Mouse (Mus musculus): ENCODE results near the gene Recql5. TPM values are rescaled to one million over a fixed set of nuclear protein-coding genes. Genes with fewer than 3 reads are reported as not detected.
"Not testable (repeated sequence)": the region's sequence is repeated elsewhere in the genome, so short reads cannot be mapped to it uniquely, and the experiment has no call there.

Gene Recql5
- total RNA-seq, 2 experiments from 2014 or later, result 7.1 to 8.9 TPM

- intact Hi-C loops (cut with DNase I), result no loop called here
- DNase-seq, result no peak
Observed at GRCm38 (mm10) chr11:115877174-115877755, 56.0 kb downstream of the Recql5 start.

DNA sequence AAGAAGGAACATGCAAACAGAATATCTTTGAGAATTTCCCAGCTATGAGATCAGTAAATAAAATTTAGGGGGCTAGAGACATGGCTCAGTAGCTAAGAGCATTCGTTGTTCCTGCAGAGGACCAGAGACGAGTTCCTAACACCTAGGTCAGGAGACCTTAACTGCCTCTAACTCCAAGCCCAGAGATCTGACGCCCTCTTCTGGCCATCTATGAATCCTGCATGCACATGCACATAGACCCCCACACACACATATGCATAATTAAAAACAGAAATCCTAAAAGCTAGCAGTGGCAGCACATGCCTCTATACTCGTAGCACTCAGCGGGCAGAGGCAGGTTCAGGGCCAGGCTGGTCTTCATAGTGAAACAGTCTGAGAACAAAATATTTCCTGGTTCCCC, 56.8 kb downstream of the Recql5 start:
- intact Hi-C loops (cut with DNase I), result no loop called here
- DNase-seq, result no peak

GRCm38 (mm10) chr11:115875935-115876334, 57.3 kb downstream of the Recql5 start:
- intact Hi-C loops (cut with DNase I), result no loop called here
- DNase-seq, result no peak

DNA sequence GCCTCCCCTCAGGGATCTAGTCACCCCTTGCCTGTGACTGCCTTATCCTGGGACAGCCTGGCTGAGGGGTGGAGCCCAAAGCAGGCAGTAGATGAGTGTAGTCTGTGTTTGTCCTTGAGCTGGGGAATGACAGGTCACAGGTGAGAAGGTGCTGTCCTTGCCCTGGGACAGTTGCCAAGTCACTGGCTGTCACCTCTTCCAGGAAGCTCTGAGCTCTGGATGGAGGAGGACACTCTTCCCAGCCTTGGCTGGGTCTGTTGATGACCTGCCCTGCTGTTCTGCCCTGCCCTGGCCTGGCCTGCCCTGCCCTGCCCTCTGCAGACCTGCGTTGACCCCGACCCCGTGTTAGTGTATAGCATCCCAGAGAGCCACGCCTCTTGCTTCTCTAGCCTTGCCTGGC, 60.8 kb downstream of the Recql5 start:
- intact Hi-C loops (cut with DNase I), result no loop called here
- no peak for DNase-seq

GRCm38 (mm10) chr11:115869393-115869792, 63.9 kb downstream of the Recql5 start:
- no peak for DNase-seq
- intact Hi-C loops (cut with DNase I), result no loop called here

GRCm38 (mm10) chr11:115863895-115864294, 69.4 kb downstream of the Recql5 start:
- no peak for DNase-seq
- intact Hi-C loops (cut with DNase I), result no loop called here

DNA sequence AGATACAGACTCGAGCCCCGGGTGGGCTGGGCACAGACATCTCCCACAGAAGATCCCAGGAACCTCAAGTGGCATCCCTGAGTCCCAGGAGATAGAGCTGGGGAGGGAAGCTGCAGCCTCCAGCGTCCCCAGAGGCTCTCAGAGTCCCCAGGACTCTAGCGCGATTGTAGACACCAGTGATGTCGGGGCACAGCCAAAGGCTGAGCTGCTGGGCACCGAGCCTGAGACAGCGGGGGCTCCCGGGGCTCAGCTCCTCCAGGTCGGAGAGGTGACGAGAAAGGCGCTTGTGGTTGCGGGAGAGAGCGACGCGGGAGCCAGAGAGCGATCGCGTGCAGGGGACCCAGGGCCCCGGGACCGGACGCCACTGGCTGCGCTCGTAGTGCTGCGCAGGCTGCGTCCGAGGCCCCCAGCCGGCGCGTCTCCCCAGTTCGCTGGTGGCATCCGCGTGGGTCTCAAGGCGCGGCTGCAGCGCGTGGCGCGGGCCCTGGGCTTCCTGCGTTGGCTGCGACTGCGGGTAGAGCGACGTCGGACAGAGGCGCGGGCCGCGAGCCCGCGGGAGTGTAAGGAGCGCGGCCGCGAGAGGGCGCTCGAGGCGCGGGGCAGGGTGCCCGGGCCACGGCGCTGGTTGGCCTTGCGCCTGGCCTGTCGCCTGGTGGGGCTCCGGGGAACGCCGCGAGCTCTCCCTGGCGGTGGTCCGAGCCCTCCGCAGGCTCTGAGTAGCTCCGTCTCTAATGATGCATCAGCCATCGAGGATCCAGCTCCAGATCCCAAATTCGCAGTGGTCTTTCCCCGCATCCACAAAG, 73.9 kb downstream of the Recql5 start:
- intact Hi-C loops (cut with DNase I), result loop anchor here (2.0 kb wide), 2 partner anchors 45 to 137 kb away; partner anchors contain the start of gene Tsen54
- DNase-seq, result peak; percentile 96 to 97

- intact Hi-C loops (cut with DNase I), result loop anchor here (2.0 kb wide), 2 partner anchors 44 to 136 kb away; partner anchors contain the start of gene Tsen54
- no peak for DNase-seq
Observed at GRCm38 (mm10) chr11:115858354-115858753, 74.9 kb downstream of the Recql5 start, which contains the start of gene Myo15b. Gene Myo15b, plus strand, starts transcription at chr11:115858406.

- intact Hi-C loops (cut with DNase I), result loop anchor here (2.0 kb wide), 2 partner anchors 43 to 135 kb away; partner anchors contain the start of gene Tsen54
- peak; percentile 24 to 33 for DNase-seq
Observed at GRCm38 (mm10) chr11:115857936-115858335, 75.3 kb downstream of the Recql5 start.

DNA sequence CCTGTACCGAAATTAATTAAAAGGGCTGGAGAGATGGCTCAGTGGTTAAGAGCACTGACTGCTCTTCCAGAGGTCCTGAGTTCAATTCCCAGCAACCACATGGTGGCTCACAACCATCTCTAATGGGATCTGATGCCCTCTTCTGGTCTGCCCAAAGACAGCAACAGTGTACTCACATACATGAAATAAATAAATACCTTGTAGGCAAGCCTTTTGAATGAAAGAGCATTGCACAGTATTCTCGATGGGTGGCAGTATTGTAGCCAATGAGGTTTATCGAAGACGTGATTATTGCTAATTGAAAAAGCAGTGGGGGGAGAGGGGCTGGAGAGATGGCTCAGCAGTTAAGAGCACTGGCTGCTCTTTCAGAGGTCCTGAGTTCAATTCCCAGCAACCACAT, 76.1 kb downstream of the Recql5 start:
- intact Hi-C loops (cut with DNase I); DNase-seq: not testable (repeated sequence)

GRCm38 (mm10) chr11:115854674-115855073, 78.6 kb downstream of the Recql5 start:
- intact Hi-C loops (cut with DNase I), result no loop called here
- DNase-seq, result no peak

DNA sequence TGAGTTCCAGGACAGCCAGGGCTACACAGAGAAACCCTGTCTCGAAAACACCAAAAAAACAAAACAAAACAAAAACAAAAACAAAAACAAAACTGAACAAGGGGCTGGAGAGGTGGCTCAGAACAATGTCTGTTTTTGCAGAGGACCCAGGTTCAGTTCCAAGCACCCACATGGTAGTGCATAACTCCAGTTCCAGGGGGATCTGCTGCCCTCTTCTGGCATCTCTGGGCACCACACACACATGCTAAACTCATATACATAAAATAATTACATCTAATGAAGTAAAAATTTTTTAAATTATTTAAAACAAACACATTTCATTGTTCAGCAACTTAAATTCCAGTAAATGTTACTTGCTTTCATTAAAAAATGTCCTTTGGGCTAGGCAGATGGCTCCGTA, 87.5 kb downstream of the Recql5 start:
- no peak for DNase-seq
- intact Hi-C loops (cut with DNase I), result no loop called here

DNA sequence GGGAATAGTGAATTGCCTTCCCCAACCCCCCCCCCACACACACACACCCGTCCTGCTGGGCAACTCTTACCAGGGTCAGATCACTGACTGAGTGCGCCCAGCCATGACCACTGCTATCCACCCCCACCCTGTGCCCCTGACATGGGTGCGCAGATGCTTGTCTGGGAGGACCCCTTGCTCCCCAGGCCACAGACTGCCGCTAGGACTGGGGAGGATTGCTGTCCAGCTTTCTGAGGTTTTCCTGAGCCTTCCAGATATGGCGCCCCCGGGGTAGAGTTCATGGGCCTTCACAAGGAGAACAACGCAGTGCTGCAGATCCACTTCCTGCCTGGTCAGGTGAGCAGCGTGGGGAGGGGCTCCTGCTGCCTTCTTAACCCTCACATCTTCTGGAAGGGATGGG, 89.0 kb downstream of the Recql5 start:
- intact Hi-C loops (cut with DNase I), result no loop called here
- DNase-seq, result no peak

DNA sequence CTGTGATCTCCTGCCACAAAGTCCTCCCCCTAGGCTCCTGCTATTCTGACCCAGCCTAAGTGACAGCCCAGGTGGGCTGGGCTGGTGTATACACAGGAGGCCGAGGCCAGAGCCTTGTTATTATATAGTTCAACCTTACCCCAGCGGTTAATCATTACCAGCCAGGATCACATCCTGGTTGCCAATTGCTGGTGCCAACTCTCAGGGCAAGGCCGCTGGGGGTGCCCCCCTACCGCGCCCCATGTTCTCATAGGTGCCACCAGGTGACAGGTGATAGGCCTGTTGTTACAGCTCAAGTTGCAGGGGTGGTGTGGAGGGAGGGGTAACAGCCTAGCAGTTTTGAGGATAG, 89.4 kb downstream of the Recql5 start:
- intact Hi-C loops (cut with DNase I), result no loop called here
- DNase-seq, result no peak

DNA sequence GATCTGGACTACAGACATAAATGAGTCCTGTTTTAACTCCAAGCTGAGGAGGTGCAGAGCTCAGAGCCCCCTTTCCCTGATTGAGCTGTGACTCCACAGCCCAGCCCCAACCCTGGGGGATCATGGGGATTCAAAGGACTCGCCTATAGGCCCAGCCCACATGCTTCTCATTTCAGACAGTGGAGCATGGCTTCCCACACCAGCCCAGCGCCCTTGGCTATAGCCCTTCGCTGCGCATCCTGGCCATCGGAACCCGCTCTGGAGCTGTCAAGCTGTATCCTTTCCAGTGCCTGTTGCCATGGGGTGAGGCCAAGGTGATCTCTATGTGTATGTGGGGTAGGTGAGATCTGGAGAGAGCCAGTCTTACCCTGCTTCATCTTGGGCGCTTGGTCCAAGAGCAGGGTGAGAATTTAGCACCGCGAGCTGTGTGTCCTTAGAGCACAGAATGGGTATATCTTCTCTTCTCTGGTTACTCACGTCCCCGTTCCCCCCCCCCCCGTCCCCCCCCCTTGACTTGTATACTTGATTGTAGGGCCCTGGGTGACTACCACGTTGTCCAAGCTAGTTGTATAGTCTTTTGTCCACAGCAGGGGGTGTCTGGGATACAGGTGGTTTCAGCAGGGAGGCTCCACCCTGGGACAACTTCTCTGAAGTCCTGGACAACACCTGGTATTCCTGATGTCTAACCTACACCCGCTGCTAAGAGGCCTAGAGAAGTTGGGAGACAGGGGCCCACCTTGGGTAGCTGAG, 90.0 kb downstream of the Recql5 start:
- DNase-seq, result no peak
- intact Hi-C loops (cut with DNase I), result no loop called here

Other genes starting within 250 kb of the Recql5 start
- gene Grb2, start 224.9 kb downstream of the Recql5 start, total RNA-seq (2021), result 100 to 1,000 TPM; 113 to 120 TPM
- 100 to 1,000 TPM; 103 to 111 TPM for gene Tmem94, start 168.0 kb downstream of the Recql5 start, total RNA-seq (2021)
- 10 to 100 TPM; 54.0 to 54.9 TPM for gene Caskin2, start 119.8 kb downstream of the Recql5 start, total RNA-seq (2021)
- 10 to 100 TPM in 1 of 2 experiments, 1 to 10 TPM in 1; 8.7 to 12.1 TPM for gene Tsen54, start 118.8 kb downstream of the Recql5 start, total RNA-seq (2021)
- 10 to 100 TPM; 15.0 to 18.2 TPM for gene Llgl2, start 109.4 kb downstream of the Recql5 start, total RNA-seq (2021)
- gene Myo15b, start 75.1 kb downstream of the Recql5 start, total RNA-seq (2021), result under 1 TPM; 0.07 to 0.14 TPM
- 10 to 100 TPM; 19.6 to 20.4 TPM for gene Smim5, start 33.5 kb downstream of the Recql5 start, total RNA-seq (2021)
- under 1 TPM; 0.22 to 0.48 TPM for gene Smim6, start 21.5 kb downstream of the Recql5 start, total RNA-seq (2021)
- gene Sap30bp, start 195 bp downstream of the Recql5 start, total RNA-seq (2021), result 10 to 100 TPM; 20.6 to 23.8 TPM
- 1 to 10 TPM; 4.3 to 4.5 TPM for gene Itgb4, start 41.2 kb upstream of the Recql5 start, total RNA-seq (2021)
- gene Galk1, start 79.2 kb upstream of the Recql5 start, total RNA-seq (2021), result 10 to 100 TPM; 18.6 to 19.3 TPM
- gene H3f3b, start 94.5 kb upstream of the Recql5 start, total RNA-seq (2021), result 100 to 1,000 TPM; 184 to 193 TPM
- 10 to 100 TPM; 12.2 to 12.9 TPM for gene Unk, start 96.8 kb upstream of the Recql5 start, total RNA-seq (2021)
- 1 to 10 TPM in 1 of 2 experiments, under 1 TPM in 1; 0.81 to 1.7 TPM for gene Unc13d, start 144.5 kb upstream of the Recql5 start, total RNA-seq (2021)
- gene Wbp2, start 153.5 kb upstream of the Recql5 start, total RNA-seq (2021), result 10 to 100 TPM; 83.6 to 89.5 TPM
- gene Trim47, start 193.7 kb upstream of the Recql5 start, total RNA-seq (2021), result 10 to 100 TPM; 46.3 to 46.9 TPM
- 1 to 10 TPM; 7.3 to 8.2 TPM for gene Trim65, start 197.7 kb upstream of the Recql5 start, total RNA-seq (2021)
- gene Mrpl38, start 205.4 kb upstream of the Recql5 start, total RNA-seq (2021), result 10 to 100 TPM; 55.5 to 56.3 TPM
- gene Fbf1, start 234.7 kb upstream of the Recql5 start, total RNA-seq (2021), result 10 to 100 TPM; 15.1 to 17.2 TPM

Measured in heart, postnatal 14 days (tissue).